Mouse (Mus musculus): ENCODE results near the gene Car11. TPM values are rescaled to one million over a fixed set of nuclear protein-coding genes. Genes with fewer than 3 reads are reported as not detected.
"Not testable (repeated sequence)": the region's sequence is repeated elsewhere in the genome, so short reads cannot be mapped to it uniquely, and the experiment has no call there.

The Car11 gene
- total RNA-seq (2021) = 1 to 10 TPM; 2.5 to 3.8 TPM

GRCm38 (mm10) chr7:45699523-45700141 is at the start of gene Car11:
Gene Car11, plus strand, starts transcription at chr7:45699843.
- no peak for DNase-seq (ENCODE audit: low spot score)
- intact Hi-C loops (cut with DNase I) = no loop called here

DNA sequence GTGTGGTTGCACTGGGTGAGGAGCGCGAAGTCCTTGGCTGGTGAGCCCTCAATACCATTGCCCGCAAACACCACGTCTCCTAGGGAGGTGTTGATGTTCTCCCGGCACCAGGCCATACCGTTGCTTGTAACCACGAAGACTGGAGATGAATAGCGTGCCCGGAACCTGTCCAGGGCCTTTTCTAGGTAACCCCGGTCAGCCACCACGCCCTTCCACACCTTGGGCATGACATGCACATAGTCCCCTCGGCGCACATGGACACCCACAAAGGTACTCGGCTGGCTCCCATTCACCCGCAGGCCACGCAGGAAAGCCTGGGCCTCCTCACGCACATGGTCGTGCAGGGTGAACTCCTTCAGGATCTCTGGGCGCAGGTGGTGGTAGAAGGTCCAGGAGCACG is 49.2 kb upstream of the Car11 start:
- DNase-seq (ENCODE audit: low spot score); intact Hi-C loops (cut with DNase I): not testable (repeated sequence)

- intact Hi-C loops (cut with DNase I) = no loop called here
Observed at GRCm38 (mm10) chr7:45654424-45655047, 45.1 kb upstream of the Car11 start.

DNA sequence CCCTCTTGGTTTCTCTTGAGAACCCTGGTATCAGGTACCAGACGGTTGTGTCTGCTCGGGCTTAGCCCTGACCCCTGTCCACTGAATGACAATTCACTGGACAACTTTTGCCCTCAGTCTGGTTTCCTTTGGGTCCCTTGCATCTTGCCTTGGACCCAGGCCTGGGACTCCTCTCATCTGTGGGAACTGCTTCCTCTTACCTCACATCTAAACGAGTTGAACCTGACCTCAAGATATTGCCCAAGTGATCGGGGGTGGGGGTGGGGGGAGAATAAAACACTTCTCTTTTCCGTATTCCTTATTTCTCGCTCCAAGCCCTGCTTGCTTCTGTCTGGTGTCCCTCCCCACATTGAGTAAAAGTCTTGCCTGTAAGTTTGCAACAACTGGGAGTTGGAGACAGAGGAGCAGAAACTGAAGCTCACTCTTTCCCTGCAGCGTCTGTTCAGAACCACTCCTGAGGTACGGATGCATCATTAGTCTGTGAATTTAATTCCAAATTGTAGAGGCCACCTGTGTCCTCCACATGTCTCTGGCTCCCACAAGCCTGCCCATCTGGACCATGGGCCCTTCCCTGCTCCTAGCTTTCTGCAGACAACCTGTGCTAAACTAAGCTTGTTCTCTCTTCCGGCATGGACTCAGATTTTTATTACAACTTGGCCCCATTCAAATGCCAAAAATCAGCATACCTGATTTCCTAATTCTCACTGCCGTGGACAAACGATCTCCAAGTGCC is 38.7 kb upstream of the Car11 start:
- intact Hi-C loops (cut with DNase I) = no loop called here
- DNase-seq (ENCODE audit: low spot score) = no peak

More at GRCm38 (mm10) chr7:45654424-45655047, 45.1 kb upstream of the Car11 start:
- DNase-seq (ENCODE audit: low spot score) = no peak

DNA sequence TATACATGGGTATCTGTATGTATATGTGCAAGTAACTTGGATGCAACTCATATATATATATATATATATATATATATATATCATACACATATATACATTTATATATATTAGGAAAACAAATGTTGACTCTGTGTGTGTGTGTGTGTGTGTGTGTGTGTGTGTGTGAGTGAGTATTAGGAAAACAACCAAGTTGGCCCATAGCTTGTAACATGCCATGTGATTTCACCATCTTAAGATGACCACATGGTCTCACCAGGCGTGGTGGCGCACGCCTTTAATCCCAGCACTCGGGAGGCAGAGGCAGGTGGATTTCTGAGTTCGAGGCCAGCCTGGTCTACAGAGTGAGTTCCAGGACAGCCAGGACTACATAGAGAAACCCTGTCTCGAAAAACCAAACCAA is 37.9 kb upstream of the Car11 start:
- intact Hi-C loops (cut with DNase I); DNase-seq (ENCODE audit: low spot score): not testable (repeated sequence)

GRCm38 (mm10) chr7:45665303-45666138 is 34.1 kb upstream of the Car11 start:
- no peak for DNase-seq (ENCODE audit: low spot score)
- intact Hi-C loops (cut with DNase I) = no loop called here

DNA sequence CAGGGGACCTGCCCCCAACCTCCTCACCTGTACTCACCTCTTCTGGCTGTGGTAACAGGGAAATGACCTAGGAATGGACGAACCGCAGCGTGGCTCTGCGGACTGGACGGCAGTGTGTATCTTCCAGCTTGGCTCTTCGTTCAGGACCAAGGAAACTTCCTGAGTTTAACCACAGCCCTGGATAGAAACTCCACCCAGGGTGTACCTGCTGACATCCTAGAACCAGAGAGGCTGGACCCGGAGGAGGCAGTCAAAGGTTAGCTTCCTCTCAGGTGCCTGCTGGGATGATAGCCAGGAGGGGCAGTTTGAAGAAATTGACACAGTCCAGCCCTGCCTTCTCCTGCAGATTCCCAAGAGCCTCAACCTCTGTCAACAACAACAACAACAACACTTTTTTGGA is 33.5 kb upstream of the Car11 start, which contains the start of gene Fut2:
Gene Fut2, minus strand, starts transcription at position 234 of the 400 bp plus-strand sequence.
- intact Hi-C loops (cut with DNase I) = no loop called here
- no peak for DNase-seq (ENCODE audit: low spot score)

GRCm38 (mm10) chr7:45667761-45668160 is 31.9 kb upstream of the Car11 start:
- intact Hi-C loops (cut with DNase I) = no loop called here
- no peak for DNase-seq (ENCODE audit: low spot score)

DNA sequence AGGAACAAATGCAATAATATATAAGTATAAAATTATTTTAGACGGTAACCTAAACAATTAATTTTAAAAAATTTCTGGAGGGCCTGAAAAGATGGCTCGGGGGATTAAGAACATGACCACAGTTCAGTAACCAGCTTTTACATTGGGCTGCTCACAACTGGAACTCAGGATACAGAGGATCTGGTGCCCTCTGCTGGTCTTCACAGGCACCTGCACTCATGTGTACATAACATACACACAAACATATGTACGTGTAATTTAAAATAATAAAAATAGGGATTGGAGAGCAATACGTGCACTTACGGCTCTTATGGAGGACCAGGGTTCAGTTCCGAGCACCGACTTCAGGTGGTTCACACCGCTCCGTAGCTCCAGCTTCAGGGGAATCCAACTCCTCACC is 30.7 kb upstream of the Car11 start:
- intact Hi-C loops (cut with DNase I) = no loop called here
- DNase-seq (ENCODE audit: low spot score) = no peak

GRCm38 (mm10) chr7:45677627-45678295 is 21.9 kb upstream of the Car11 start:
- intact Hi-C loops (cut with DNase I) = no loop called here

DNA sequence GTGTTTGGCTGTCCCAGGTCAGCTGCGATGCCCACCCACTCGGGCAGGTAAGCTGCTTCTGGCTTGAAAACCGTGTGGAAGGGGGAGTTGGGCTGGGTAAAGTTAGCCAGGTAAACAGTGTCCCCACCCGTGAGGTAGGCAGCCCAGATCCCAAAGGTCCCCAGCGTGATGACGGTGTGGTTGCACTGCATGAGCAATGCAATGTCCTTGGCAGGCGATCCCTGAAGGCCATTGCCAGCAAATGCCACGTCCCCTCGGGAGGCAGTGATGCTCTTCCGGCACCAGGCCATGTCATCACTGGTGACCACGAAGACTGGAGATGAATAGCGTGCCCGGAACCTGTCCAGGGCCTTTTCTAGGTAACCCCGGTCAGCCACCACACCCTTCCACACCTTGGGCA is 21.1 kb upstream of the Car11 start:
- no peak for DNase-seq (ENCODE audit: low spot score)
- intact Hi-C loops (cut with DNase I) = no loop called here

More at GRCm38 (mm10) chr7:45677627-45678295, 21.9 kb upstream of the Car11 start:
- no peak for DNase-seq (ENCODE audit: low spot score)

DNA sequence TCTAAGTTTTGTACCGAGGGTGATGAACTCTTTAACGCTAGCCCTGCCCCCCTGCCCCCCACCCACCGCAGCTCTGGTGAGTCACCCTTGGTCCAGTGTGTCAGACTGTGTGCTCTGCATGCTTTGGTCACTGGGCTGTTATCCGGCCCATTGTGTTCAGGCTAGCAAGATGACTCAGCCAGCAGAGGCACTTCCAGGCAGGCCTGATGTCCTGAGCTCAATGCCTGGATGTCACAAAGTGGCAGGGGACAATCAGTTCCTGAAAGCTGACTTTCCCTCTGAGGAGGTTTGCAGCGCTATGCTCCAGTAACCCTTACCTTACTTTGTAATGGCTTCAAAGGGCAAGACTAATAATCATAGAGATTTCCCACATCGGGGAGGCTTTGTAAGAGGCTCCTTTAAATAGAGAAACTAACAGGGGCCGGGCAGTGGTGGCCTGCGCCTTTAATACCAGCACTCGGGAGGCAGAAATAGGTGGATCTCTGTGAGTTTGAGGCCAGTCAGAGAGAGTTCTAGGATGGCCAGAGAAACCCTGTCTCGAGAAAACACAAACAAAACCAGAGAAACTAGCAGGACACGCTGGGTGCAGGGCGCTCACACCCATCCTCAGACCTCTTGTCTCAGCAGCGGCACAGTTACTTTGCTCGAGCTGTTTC is 19.5 kb upstream of the Car11 start:
- peak; percentile 72 for DNase-seq (ENCODE audit: low spot score)
- intact Hi-C loops (cut with DNase I) = loop anchor here (10.0 kb wide), 1 partner anchor 205 kb away; no protein-coding TSS in a partner anchor

- DNase-seq (ENCODE audit: low spot score) = no peak
- intact Hi-C loops (cut with DNase I) = loop anchor here (10.0 kb wide), 1 partner anchor 206 kb away; no protein-coding TSS in a partner anchor
Observed at GRCm38 (mm10) chr7:45681046-45681736, 18.5 kb upstream of the Car11 start.

DNA sequence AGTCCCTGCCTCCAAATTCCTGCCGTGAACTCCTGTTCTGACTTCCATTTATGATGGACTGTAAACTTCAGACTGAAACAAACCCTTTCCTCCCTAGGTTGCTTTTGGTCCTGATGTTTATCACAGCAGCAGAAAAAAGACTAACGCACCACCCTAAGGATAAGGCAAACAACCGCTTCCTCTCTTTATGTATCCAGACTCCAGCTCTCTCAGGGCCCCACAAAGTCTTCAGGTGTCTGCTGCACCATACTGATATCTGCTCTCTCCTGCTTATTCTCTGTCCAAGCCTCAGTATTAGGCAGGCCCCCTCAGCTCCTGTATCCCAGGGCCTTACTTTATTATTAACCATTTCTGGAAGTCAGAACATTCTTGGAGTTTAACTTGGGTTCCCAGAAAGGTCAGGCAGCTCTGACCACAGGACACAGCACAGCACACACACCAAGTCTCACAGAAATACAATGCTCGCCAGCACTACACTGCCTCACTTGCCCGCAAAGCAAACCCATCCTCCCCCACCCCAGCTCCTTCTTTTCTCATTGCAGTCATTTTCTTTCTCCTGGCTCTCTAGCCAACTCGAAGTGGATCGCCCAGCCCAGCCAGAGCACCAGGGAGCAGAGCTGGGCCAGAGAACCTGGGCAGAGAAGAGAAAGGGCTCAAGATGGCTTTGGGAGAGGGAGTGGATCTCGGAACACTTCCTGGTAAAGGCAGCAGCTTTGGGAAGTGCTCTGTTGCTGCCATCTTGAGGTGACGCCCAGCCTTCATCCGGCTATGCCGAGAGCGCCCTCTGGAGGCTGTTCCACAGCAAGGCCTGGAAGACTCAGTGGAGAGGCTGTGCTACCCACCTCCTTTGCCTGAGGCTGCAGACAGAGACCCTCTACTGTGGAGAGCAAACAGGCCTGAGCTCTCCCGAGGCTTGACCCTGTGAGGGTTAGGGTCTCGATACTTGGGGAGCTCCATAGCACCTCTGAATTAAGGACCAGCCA is 17.2 kb upstream of the Car11 start:
- intact Hi-C loops (cut with DNase I) = loop anchor here (2.0 to 10.0 kb wide), 4 partner anchors 42 to 208 kb away; no protein-coding TSS in a partner anchor
- DNase-seq (ENCODE audit: low spot score) = peak; percentile 77

DNA sequence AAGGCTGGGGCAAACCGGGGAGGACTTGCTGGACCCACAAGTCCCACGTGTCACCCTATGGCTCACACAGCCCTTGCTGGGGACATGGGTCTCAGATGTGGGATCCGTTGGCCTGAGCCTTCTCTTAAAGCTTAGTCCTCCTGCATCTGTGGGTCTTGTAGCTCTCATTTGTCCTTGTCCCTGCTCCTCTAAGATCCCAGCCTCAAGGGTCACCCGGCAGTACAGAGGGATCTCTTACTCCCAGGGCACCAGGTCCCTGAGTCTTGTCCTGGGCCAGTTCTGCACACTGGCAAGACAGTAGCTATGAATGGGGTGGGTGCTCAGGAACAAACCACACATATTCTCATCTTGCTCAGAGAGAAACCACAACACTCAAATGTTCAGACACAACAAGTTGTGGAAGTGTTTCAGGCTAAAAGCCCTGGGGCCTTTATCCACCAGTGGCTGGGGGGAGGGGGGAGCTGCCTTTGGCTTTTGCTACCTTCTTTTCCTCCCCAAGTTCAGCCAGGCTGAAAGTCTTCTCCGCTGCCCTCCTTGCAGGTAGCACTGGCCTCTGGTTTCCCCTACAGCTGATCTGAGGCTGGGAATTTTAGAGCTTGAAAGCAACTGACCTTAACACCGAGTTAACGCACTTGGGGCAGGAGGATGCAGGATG is 16.1 kb upstream of the Car11 start, which contains the start of gene Ntn5:
Gene Ntn5, plus strand, starts transcription at position 627 of the 655 bp plus-strand sequence.
- no peak for DNase-seq (ENCODE audit: low spot score)
- intact Hi-C loops (cut with DNase I) = loop anchor here (2.0 to 10.0 kb wide), 4 partner anchors 43 to 209 kb away; no protein-coding TSS in a partner anchor

- intact Hi-C loops (cut with DNase I) = loop anchor here (10.0 kb wide), 1 partner anchor 211 kb away; no protein-coding TSS in a partner anchor
- no peak for DNase-seq (ENCODE audit: low spot score)
Observed at GRCm38 (mm10) chr7:45685811-45686210, 13.8 kb upstream of the Car11 start.
